Mouse (Mus musculus) lung, adult 2 months (tissue): ENCODE results near the gene Sbsn.
"Not testable (repeated sequence)": the region's sequence is repeated elsewhere in the genome, so short reads cannot be mapped to it uniquely, and the experiment has no call there.

Experiments
- CTCF ChIP-seq: fragments of 200-500 bp; IDR thresholded peaks from 2 replicates; pipeline ENCODE4 v1.5.1; 2011; ENCODE audit warnings: mild to moderate bottlenecking, low read length, control low read depth; ENCODE audit not compliant: insufficient read depth
- POLR2A ChIP-seq: fragments of 200-500 bp; IDR thresholded peaks from 2 replicates; pipeline ENCODE4 v1.6.1; 2011; ENCODE audit warnings: low read depth, mild to moderate bottlenecking, control low read depth, low read length, borderline replicate concordance; ENCODE audit errors: extremely low read depth

- not testable (repeated sequence) for TF ChIP-seq POLR2A, CTCF
Measured at GRCm38 (mm10) chr7:30743617-30744016, 7.7 kb upstream of the Sbsn start, which contains the start of gene Gapdhs.
